Mouse (Mus musculus) E14TG2a.4 (cell line): ENCODE results near the gene Nt5c2.

Experiments used
- H3K27me3 ChIP-seq: 2 replicates; pipeline ENCODE4 v1.6.1; 2014; ENCODE audit warnings: low read length, control low read depth; ENCODE audit not compliant: insufficient read depth
- H3K36me3 ChIP-seq: 2 replicates; pipeline ENCODE4 v1.6.1; 2014; ENCODE audit warnings: low read length, control low read depth; ENCODE audit not compliant: insufficient read depth
- H3K4me1 ChIP-seq: replicated peaks from 2 replicates; pipeline ENCODE4 v1.6.1; 2014; ENCODE audit warnings: low read depth, low read length, control low read depth
- H3K4me3 ChIP-seq: replicated peaks from 2 replicates; pipeline ENCODE4 v1.5.1; 2014; ENCODE audit warnings: mild to moderate bottlenecking, low read length
- H3K9me3 ChIP-seq: 2 replicates; pipeline ENCODE4 v1.6.1; 2014; ENCODE audit warnings: low read length, control low read depth
- CTCF ChIP-seq: conservative IDR thresholded peaks from 2 replicates; pipeline ENCODE4 v1.5.1; 2014; ENCODE audit warnings: low read length
- NANOG ChIP-seq: IDR thresholded peaks from 2 replicates; pipeline ENCODE4 v1.6.1; 2014; ENCODE audit warnings: borderline replicate concordance, low read length, mixed read lengths
- POU5F1 ChIP-seq: IDR thresholded peaks from 2 replicates; pipeline ENCODE4 v1.6.1; 2014; ENCODE audit warnings: low read length, borderline replicate concordance

Nt5c2 gene

GRCm38 (mm10) chr19:46857277-46857989 lies 157.5 kb downstream of the Nt5c2 start:
- no peaks in the 10 kb centered on the region for H3K9me3 ChIP-seq
- TF ChIP-seq POU5F1: no peak
- TF ChIP-seq CTCF: no peak
- H3K36me3 ChIP-seq: peaks cover 68% of the 10 kb centered on the region
- H3K4me3 ChIP-seq: no peak overlapping the region
- peaks cover 49% of the 10 kb centered on the region for H3K4me1 ChIP-seq
- H3K27me3 ChIP-seq: no peaks in the 10 kb centered on the region

GRCm38 (mm10) chr19:46856780-46857179 lies 158.2 kb downstream of the Nt5c2 start:
- Histone ChIP-seq H3K4me1 (peaks cover 45% of the 10 kb centered on the region), H3K27me3 (no peaks in the 10 kb centered on the region), H3K36me3 (peaks cover 62% of the 10 kb centered on the region), H3K4me3 (no peak overlapping the region), H3K9me3 (no peaks in the 10 kb centered on the region)
- no peak for TF ChIP-seq POU5F1
- no peak for TF ChIP-seq CTCF
- TF ChIP-seq NANOG: no peak

- Histone ChIP-seq H3K4me1 (peaks cover 47% of the 10 kb centered on the region), H3K27me3 (no peaks in the 10 kb centered on the region), H3K4me3 (no peak overlapping the region), H3K36me3 (peaks cover 58% of the 10 kb centered on the region), H3K9me3 (no peaks in the 10 kb centered on the region)
- TF ChIP-seq POU5F1 (no peak), NANOG (no peak), CTCF (no peak)
Measured at GRCm38 (mm10) chr19:46856232-46856631, 158.7 kb downstream of the Nt5c2 start.

- H3K36me3 ChIP-seq: peaks cover 27% of the 10 kb centered on the region
- TF ChIP-seq CTCF (no peak), NANOG (no peak), POU5F1 (no peak)
- peaks cover 80% of the 10 kb centered on the region for H3K4me1 ChIP-seq
- no peaks in the 10 kb centered on the region for H3K27me3 ChIP-seq
- no peaks in the 10 kb centered on the region for H3K9me3 ChIP-seq
- peak overlapping the region; percentile 39 for H3K4me3 ChIP-seq
Measured at GRCm38 (mm10) chr19:46849443-46849997, 165.4 kb downstream of the Nt5c2 start.

- Histone ChIP-seq H3K4me1 (peaks cover 80% of the 10 kb centered on the region), H3K9me3 (no peaks in the 10 kb centered on the region), H3K36me3 (peaks cover 20% of the 10 kb centered on the region; the same call in 1 of the 2 replicates), H3K27me3 (no peaks in the 10 kb centered on the region), H3K4me3 (0 out of 2 replicates have a peak overlapping the region, but pooled peaks have one; percentile 15)
- TF ChIP-seq NANOG (no peak), POU5F1 (no peak), CTCF (no peak)
Measured at GRCm38 (mm10) chr19:46848381-46849268, 166.3 kb downstream of the Nt5c2 start.

- TF ChIP-seq POU5F1: no peak
- no peak for TF ChIP-seq NANOG
- no peak for TF ChIP-seq CTCF
- Histone ChIP-seq H3K4me3 (no peak overlapping the region), H3K36me3 (peaks cover 14% of the 10 kb centered on the region; the same call in 1 of the 2 replicates), H3K27me3 (no peaks in the 10 kb centered on the region), H3K4me1 (peaks cover 82% of the 10 kb centered on the region), H3K9me3 (no peaks in the 10 kb centered on the region)
Measured at GRCm38 (mm10) chr19:46846459-46846858, 168.5 kb downstream of the Nt5c2 start.

- Histone ChIP-seq H3K27me3 (no peaks in the 10 kb centered on the region), H3K4me3 (no peak overlapping the region), H3K36me3 (peaks cover 14% of the 10 kb centered on the region; the same call in 1 of the 2 replicates), H3K9me3 (no peaks in the 10 kb centered on the region), H3K4me1 (peaks cover 82% of the 10 kb centered on the region)
- TF ChIP-seq NANOG (no peak), CTCF (no peak), POU5F1 (no peak)
Measured at GRCm38 (mm10) chr19:46846056-46846455, 168.9 kb downstream of the Nt5c2 start.

- Histone ChIP-seq H3K36me3 (peaks cover 15% of the 10 kb centered on the region; the same call in 1 of the 2 replicates), H3K9me3 (no peaks in the 10 kb centered on the region), H3K27me3 (no peaks in the 10 kb centered on the region), H3K4me3 (no peak overlapping the region), H3K4me1 (peaks cover 81% of the 10 kb centered on the region)
- TF ChIP-seq CTCF (no peak), NANOG (no peak), POU5F1 (no peak)
Measured at GRCm38 (mm10) chr19:46843030-46843429, 171.9 kb downstream of the Nt5c2 start.
